Mouse (Mus musculus): Measurements from ENCODE around the gene Lum.

Lum gene

DNA sequence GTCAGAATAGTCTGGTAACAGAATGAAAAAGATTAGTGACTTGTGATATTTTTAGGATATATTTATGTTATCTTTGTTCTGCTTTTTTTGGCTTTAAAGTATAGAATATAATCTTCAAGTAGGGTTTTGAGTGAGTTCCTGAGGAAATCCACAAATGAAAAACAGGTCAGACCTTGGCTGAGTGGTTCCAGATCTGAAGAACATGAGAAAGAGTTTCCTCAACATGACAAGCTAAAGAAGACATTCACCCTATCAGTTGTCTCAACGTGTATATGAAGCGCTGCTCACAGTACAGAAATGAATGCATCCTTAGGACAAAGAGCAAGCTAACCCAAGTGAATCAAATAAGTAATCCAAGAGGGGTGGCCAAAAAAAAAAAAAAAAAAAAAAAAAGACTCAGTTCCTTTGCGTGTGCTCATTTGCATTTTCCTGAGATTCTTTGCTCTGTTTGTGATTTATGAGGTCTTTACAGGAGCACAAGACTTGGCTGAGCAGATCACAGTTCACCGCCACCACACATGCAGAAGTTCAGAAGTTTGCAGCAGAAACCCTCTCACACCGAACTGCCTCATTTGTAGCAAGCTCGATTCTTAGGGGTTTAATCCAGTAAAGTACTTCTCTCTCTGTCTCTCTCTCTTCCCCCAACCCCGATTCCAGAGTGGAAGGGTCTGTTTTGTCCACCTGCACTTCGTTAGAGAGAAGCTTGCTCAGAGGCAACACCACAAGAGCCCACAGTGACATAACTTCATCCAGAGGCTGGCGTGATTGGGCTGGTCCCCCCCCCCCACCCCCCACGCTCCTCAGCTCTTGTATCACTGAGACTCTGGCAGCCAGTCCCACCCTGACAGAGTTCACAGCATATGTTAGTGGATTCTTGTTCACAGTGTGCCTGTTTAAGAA lies at the start of gene Lum:
Gene Lum (plus strand): TSS at position 172 of the 900 bp plus-strand sequence.
- DNase-seq (ENCODE audit: low spot score) = no peak

DNA sequence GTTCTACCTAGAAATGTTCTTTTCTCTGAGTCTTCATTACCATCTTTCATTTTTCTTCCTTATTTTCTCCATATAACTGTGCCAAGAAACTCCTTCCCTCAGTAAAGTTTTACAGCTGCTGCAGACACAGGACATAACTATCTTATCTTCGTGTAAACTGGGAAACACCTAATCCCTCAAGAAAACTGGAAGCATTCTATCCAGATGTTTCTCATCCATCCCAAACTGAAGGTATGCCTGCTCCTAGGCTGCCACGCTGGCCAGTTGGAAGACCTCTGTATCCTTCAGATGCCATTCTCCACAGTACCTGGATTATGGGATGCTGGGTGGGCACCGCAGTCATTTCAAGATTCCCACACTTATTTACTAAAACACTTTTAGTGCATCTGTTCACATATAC lies 41.6 kb upstream of the Lum start:
- DNase-seq (ENCODE audit: low spot score) = no peak

DNA sequence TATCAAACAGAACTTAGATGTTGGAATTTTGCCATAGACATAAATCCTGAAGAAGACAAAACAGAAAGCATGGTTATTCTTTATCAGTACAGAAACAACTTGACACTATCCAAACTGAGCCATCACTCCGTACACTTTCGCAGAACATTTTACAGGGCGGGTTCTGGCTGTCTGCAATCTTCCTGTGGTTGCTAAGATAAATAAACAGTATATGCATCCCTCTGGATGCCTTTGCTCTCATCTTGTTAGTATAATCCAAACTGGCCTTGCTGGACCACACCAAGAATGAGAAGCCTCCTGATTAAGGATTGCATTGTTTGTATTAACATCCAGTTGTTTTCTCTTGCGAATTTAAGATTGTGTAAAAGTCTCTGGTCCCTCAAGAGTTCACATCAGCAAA lies 29.2 kb upstream of the Lum start:
- no peak for DNase-seq (ENCODE audit: low spot score)

DNA sequence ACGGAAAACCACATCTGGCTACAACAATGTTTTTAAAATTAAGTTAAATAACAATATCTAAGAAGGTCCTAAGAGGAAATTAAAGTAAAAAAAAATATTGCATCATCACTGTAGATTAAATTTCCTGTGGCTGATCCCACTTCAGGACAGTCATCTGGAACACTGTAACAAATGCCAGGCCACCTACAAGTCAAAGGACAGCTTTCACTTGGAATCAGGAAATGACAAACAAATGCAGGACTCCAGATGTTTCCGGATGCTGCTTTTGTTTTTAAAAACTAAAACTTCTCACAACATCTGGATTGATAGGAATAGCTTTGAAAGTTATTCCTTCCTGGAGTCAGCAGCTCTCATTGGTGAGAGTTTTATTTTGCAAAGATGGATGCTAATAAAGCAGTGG lies 28.0 kb upstream of the Lum start:
- no peak for DNase-seq (ENCODE audit: low spot score)

DNA sequence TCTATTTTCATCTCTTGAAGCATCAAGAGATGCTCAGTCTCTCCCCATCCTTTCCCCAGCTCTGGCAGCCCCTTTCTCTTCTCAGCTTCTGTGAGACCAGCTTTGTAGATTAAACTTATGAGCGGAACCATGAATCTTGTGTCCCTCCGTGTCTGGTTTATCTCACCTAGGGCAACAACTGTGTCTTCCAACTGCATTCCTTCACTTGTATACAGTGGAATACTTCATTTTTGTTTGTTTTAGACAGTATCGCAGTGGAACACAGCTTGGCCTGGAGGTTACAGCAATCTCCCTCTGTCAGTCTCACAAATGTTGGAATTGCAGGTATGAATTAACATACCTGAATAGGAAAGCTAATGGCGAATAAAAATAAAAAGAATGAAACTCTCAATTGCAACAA lies 26.7 kb upstream of the Lum start:
- DNase-seq (ENCODE audit: low spot score) = no peak

DNA sequence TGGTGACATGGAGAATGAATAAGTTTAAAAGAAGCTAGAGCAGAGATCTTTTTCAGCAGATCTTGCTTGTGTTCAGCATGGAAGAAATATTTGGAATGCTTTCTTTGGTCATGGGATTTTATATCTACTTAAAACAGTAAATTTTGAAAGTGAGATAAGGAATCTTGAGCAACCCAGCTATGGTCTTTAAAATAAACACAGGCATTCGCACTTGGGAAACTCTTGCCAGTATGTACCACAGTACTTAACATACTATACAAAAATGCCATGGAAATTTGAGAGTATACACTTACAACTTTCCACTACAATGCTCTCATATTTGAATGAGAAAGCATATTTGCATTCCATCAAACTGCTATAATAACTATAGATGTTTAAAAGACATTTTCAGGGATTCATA lies 17.2 kb upstream of the Lum start:
- DNase-seq (ENCODE audit: low spot score) = no peak

DNA sequence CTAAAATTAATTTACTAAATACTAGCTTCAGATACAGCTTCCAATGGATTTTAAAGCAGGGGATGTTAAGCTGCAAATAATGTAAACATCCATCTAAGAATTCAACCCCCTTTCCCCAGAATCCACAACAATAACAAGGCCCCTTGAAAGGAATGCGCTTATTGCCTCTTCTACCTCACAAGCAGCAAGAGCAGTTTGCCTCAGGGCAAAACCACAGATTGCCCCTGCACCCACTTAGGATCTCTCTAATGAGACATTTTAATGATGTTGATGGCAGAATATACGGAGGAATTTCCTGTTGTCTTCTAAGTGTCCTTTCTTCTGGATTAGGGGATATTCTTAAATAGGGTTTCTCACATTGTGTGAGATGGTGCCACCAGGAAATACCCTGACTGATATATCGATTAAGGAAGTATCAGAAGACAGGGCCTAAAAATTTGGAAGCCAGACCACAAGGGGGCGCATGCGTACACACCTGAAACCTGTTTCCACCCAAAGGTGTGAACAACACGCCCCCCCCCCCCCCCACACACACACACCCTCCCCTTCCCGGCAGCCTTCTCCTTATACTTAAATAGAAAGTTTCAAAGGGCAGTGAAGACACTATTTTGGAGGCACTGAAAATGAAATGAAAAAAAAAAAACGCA lies 2.7 kb downstream of the Lum start:
- no peak for DNase-seq (ENCODE audit: low spot score)

DNA sequence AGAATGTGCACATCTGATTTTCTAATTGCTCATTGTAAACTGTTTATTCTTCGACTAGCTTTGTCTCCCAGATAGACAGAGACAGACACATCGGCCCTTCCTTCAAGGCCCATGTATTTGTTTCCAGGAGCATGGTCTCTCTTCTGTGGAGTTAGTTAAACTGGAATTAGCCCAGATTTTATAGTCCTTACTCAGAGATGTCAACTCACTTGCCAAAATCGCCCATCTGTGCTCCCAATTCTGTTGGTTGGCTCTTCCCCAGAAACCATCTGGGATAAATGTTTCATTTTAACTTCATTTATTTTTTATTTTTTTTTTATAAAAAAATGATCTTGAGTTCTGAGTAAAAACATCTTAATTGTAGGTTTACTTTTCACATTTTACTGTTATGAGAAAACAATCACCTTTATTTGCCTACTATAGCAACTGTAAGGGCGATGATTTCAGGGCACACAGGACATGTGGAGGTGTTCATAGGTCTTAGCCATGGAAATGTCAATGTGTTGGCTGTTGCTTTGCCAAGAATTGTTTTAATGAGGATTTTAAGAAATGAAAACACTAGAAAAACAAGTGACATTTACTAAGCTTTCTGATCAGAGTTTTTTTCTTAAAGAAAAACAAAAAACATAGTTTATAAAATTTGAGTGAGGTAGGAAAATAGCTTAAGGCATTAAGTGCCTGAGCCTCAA lies 17.8 kb downstream of the Lum start:
- peak; percentile 4 for DNase-seq (ENCODE audit: low spot score)

DNA sequence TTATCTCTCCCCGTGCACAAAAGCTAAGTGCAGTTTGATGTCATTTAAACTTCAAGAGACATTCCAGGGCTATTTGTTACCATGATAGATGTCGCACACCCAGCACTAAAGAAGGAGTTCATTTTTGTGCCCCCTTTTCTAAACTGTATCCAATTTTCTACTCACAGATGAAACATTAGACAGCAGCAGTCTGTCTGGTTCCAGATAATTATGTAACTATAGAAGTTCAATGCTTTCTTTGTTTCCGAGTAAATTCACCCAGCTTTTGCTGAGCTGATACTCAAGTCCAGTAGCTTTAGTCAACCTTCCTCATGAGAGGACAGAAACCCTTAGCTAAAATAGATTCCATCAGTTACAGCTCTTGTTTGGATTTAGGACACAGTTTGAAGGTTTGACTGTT lies 19.2 kb downstream of the Lum start:
- DNase-seq (ENCODE audit: low spot score) = no peak

DNA sequence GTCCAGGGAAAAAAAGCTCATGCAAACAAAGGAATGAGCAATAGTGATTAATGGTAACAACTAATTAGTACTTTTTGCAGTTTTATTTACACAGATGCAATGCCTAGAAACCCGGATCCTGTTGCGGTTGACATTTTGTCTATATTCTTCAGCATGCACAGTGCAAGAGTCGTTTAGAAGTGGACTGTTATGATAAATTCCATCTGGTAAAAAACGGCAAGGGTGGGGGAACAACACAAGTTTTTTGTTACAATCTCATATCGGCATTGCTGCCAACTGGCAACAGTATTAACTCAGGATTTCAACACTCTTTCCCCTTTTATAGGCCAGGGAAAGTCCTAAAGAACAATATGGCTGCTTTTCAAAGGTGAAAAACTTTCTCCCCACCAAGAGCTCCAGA lies 22.2 kb downstream of the Lum start:
- DNase-seq (ENCODE audit: low spot score) = no peak

DNA sequence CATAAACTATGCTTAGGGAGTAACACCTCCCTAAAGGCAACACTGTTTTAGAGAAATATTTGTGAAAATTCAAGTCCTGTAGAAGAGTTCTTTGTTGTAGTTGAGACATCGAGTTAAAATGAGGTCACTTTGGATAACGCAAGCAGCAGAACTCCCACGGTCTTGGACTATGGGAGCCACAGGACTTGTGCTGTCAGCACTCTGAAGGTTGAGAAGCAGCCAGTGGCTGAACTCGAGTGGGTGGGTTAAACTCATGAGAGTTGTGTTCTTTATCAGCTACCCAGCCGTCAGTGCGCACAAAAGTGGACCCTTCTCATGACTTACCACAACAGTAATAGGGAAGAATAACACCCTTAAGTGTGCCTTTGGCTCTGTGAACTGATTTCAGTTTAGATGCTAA lies 24.6 kb downstream of the Lum start:
- no peak for DNase-seq (ENCODE audit: low spot score)

DNA sequence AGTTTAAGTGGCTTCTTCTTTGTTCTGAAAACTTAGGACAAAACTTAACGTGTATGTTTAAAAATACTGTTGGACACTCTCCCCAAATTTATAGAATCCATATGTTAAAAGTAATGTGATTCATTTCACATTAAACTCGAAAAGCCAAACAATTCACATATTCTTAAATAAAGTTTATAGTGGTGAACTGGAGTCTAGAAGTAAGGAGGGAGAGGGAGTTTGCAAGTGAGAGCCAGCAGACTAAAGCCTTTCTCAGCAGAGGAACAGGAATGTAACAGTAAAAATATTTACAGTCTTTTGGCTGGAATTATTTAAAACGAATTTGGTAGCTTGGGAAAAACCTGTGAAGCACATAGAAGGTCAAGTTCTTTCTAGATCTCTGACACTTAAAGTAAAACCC lies 26.1 kb downstream of the Lum start:
- no peak for DNase-seq (ENCODE audit: low spot score)

DNA sequence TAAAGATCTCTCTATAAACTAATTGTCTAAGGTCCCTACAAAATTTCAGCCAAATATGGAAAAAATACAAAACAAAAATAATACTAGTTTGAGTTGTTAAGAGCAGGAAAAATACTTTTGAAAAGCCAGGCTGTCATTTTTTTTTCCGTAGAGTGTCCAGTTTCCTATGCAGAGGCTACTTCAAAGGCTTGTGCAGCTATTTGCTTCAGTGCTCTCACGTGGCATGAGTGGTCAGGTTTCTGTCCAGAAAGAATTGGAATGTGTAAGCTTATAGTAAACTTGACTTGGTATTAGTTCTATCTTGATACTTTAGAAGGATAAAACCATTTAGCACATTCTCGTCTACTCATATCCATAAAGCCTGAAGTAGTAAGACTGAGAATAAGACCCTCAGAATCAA lies 26.8 kb downstream of the Lum start:
- no peak for DNase-seq (ENCODE audit: low spot score)

DNA sequence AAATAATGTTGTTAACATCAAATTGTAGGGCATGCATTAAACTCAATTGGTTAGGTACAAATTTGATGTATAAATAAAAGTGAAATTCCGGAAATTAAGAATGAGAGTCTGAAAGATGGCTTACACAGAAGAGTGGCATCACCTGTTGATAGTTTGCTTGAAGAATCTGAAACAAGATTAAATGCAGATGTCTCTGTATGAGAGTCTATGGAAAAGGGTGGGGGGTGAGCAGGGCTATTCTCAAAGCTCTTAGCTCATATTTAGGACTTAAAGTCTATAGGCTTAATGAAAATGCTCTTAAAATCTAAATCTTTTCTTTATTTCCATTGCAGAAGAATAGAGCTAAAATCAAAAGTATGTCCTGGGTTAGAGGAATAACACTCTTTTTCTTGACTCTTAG lies 30.8 kb downstream of the Lum start:
- DNase-seq (ENCODE audit: low spot score) = no peak

DNA sequence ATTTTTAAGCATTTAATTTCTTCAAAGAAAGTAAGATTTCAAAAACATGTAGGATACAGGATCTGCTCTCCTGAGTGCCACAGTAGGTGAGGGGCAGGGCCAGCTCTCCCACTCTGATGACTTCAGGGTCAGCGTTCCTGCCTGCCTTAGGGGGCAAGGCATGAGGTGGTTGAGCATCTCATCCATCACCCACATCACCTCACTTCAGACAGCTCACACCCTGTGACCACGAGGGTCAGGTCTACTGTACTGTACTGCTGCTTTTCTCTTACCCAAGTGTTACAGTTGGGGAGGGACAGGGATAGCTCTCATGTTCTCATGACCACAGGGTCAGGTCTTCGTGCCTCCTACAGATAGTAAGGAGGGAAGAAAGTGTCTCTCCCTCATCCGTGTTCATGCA lies 36.8 kb downstream of the Lum start:
- DNase-seq (ENCODE audit: low spot score) = no peak

DNA sequence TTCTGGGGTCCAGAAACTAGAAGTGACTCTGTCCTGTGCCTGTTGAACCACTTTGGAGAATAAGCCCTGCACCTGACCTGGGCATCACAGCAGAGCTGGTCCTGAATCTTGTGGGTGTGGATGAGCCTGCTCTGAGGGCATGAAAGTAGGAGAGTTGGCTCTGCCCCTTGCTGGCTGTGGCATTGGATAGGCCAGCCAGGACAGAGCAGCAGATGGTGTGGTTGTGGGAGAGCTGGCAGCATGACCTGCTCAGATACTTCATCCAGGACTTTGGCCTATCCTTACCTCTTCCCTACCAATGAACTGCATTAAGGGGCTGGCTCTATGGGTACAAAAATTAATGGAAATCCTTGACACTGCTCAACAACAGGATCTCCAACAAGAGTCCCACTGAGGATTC lies 38.3 kb downstream of the Lum start:
- DNase-seq (ENCODE audit: low spot score) = no peak

DNA sequence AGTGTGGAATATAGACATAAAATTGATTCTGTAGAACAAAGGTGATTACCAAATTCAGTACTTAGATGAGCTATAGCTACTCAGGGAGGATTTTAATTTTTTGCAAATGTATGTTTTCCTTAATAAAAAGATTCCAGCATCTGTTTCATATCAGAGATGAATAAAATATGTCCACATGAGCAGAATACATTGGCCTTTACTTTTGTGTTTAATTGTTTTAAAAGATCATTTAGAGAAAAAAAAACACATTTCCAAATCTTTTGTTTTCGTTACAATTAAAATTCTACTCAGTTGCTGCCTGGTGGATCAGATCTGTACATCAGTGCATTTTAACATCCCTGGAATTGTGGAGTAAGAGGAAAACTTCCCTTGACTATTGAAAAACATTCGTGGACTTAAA lies 41.7 kb downstream of the Lum start, which contains the start of gene Kera:
Gene Kera (plus strand): TSS at position 301 of the 400 bp plus-strand sequence.
- no peak for DNase-seq (ENCODE audit: low spot score)
